In the genomic region with DNA sequence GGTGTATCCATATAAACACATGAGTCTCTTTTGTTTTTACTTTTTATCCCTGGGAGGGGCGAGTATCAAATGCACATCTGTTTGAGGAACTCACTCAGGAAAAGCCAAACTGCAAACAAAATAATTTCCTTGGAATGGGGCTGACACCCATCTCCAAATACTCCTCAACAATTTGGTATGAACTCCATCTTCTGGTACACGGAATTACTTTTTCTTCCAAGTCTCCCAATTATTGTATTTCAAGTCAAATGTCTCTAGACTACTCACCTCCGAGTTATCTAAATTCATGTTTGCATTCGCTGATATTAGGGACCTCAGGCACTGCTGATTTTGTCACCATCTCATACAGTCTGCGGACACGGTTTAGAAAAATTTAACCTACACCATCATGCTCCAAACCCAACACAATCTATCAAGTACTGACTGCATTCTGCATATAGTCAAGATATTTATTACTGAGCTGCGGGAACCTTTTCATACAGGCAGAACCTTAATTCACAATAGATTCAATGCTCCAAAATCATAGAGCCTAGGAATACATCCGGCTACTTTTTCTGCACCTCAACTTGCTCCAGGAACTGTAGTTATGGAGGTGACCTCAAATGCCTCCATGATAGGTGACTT, we compare ENCODE assay signal across 8 mouse cellular contexts. TPM values are rescaled to one million over a fixed set of nuclear protein-coding genes. Genes with fewer than 3 reads are reported as not detected.
DNase-seq lines count a peak whose midpoint lies in the region; ATAC-seq lines count a peak whose summit lies in the region.

No protein-coding gene starts in this region.

- WGBS in heart, embryonic 16.5 days = 15% methylated on average over 8 of the region's 8 CpGs
- WGBS in hindbrain, embryonic 10.5 days = 37% methylated on average over 8 of the region's 8 CpGs
- 31% methylated on average over 8 of the region's 8 CpGs for WGBS in midbrain, embryonic 11.5 days

- no peaks in the 10 kb centered on the region for H3K36me3 ChIP-seq in heart, embryonic 16.5 days (ENCODE audit: control insufficient read depth, insufficient read depth)
- 0 out of 2 replicates have a peak, but pooled peaks cover 10% of the 10 kb centered on the region for H3K36me3 ChIP-seq in hindbrain, embryonic 10.5 days
- no peaks in the 10 kb centered on the region for H3K36me3 ChIP-seq in midbrain, embryonic 11.5 days (ENCODE audit: control insufficient read depth, insufficient read depth, low read length)

- H3K27me3 ChIP-seq in heart, embryonic 16.5 days (ENCODE audit: control insufficient read depth, insufficient read depth, low read length) = no peaks in the 10 kb centered on the region
- no peaks in the 10 kb centered on the region for H3K27me3 ChIP-seq in hindbrain, embryonic 10.5 days (ENCODE audit: insufficient read depth, poor library complexity, severe bottlenecking)
- H3K27me3 ChIP-seq in midbrain, embryonic 11.5 days (ENCODE audit: control insufficient read depth, insufficient read depth, low read length) = no peaks in the 10 kb centered on the region

- peak overlapping the region; percentile 75 for H3K4me3 ChIP-seq in heart, embryonic 16.5 days (ENCODE audit: low read length)
- H3K4me3 ChIP-seq in hindbrain, embryonic 10.5 days = peak overlapping the region; percentile 76
- H3K4me3 ChIP-seq in midbrain, embryonic 11.5 days (ENCODE audit: low read depth, low read length) = peak overlapping the region; percentile 77

- H3K4me2 ChIP-seq in heart, embryonic 16.5 days (ENCODE audit: low read depth, low read length) = peak overlapping the region; percentile 78
- peak overlapping the region; percentile 65 for H3K4me2 ChIP-seq in midbrain, embryonic 11.5 days

- H3K27ac ChIP-seq in heart, embryonic 16.5 days (ENCODE audit: low read length) = peak overlapping the region; percentile 90
- peak overlapping the region; percentile 98 for H3K27ac ChIP-seq in hindbrain, embryonic 10.5 days
- H3K27ac ChIP-seq in midbrain, embryonic 11.5 days (ENCODE audit: low read depth, low read length) = peak overlapping the region; percentile 85; the same call in 1 of the 2 replicates

- H3K4me1 ChIP-seq in heart, embryonic 16.5 days (ENCODE audit: control insufficient read depth, insufficient read depth, low read length) = peaks cover 12% of the 10 kb centered on the region
- H3K4me1 ChIP-seq in hindbrain, embryonic 10.5 days (replicated peaks) = peaks cover 23% of the 10 kb centered on the region
- peaks cover 9% of the 10 kb centered on the region; the same call in 1 of the 2 replicates for H3K4me1 ChIP-seq in midbrain, embryonic 11.5 days (ENCODE audit: control insufficient read depth, insufficient read depth, low read length)

- DNase-seq in heart, adult 9 months (ENCODE audit: low spot score in 2 of 2) = no peak
- DNase-seq in MEL-GATA-1-ER (ENCODE audit: extremely low read depth, low read depth) = peak; percentile 54
- no peak for DNase-seq in hindbrain, embryonic 10.5 days (ENCODE audit: low spot score)
- peak; percentile 87 for DNase-seq in midbrain, embryonic 11.5 days (ENCODE audit: low spot score, missing footprints)
- DNase-seq in thymus, postnatal 0 days (ENCODE audit: low spot score) = no peak
- no peak for DNase-seq in thymus, postnatal 25 days
- no peak for DNase-seq in thymus, postnatal 14 days

- no peak for ATAC-seq in heart, embryonic 16.5 days (replicated peaks; ENCODE audit: extremely low read depth, insufficient read depth, low FRiP score)
- ATAC-seq in midbrain, embryonic 11.5 days (ENCODE audit: low FRiP score) = 0 out of 2 replicates have a peak, but pooled peaks have one; percentile 0

- H3K9me3 ChIP-seq in heart, embryonic 16.5 days (replicated peaks; ENCODE audit: control insufficient read depth, low read length) = no peaks in the 10 kb centered on the region
- no peaks in the 10 kb centered on the region for H3K9me3 ChIP-seq in hindbrain, embryonic 10.5 days
- H3K9me3 ChIP-seq in midbrain, embryonic 11.5 days (ENCODE audit: control insufficient read depth, low read length) = no peaks in the 10 kb centered on the region

- H3K9ac ChIP-seq in heart, embryonic 16.5 days (ENCODE audit: low read length) = peak overlapping the region; percentile 78
- peak overlapping the region; percentile 85 for H3K9ac ChIP-seq in midbrain, embryonic 11.5 days (ENCODE audit: low read length)

RNA-seq across cellular contexts. Expression of a gene that starts 1.4 kb away (rescaled TPM):
- 51.8 and 52.0 TPM in 2 replicates for polyA plus RNA-seq in heart, embryonic 16.5 days (2015; fragmentation: Nextera tagmentation; extraction: Ambion mirVana)
- polyA plus RNA-seq in hindbrain, embryonic 10.5 days (2016; fragmentation: Nextera tagmentation; extraction: Ambion mirVana) = 72.0 and 83.7 TPM in 2 replicates
- 85.5 and 90.0 TPM in 2 replicates for polyA plus RNA-seq in midbrain, embryonic 11.5 days (2014; fragmentation: Nextera tagmentation; extraction: Ambion mirVana)
- 53.5 and 64.7 TPM in 2 replicates for polyA plus RNA-seq in thymus, postnatal 0 days (2015; fragmentation: Nextera tagmentation; extraction: Ambion mirVana)

RNA-seq across cellular contexts. Expression of a gene that starts 15.6 kb away (rescaled TPM):
- 424 and 489 TPM in 2 replicates for polyA plus RNA-seq in heart, embryonic 16.5 days (2015; fragmentation: Nextera tagmentation; extraction: Ambion mirVana)
- 507 and 538 TPM in 2 replicates for polyA plus RNA-seq in hindbrain, embryonic 10.5 days (2016; fragmentation: Nextera tagmentation; extraction: Ambion mirVana)
- polyA plus RNA-seq in midbrain, embryonic 11.5 days (2014; fragmentation: Nextera tagmentation; extraction: Ambion mirVana) = 693 and 733 TPM in 2 replicates
- polyA plus RNA-seq in thymus, postnatal 0 days (2015; fragmentation: Nextera tagmentation; extraction: Ambion mirVana) = 616 and 646 TPM in 2 replicates

Comparison
In these comparisons a context has a peak if more than half of its experiments do, and no peak if none do; other contexts are left out.
1. DNase-seq: peak in MEL-GATA-1-ER (single experiment) and midbrain, embryonic 11.5 days (single experiment); none in heart, adult 9 months (0 of 2), hindbrain, embryonic 10.5 days (single experiment), thymus, postnatal 0 days (single experiment), thymus, postnatal 25 days (single experiment) and thymus, postnatal 14 days (single experiment).
2. Peak in every context shown above with its lines, with median percentiles within 50 percentile points of each other: H3K27ac ChIP-seq and H3K4me3 ChIP-seq.